Mouse (Mus musculus) forebrain, embryonic 13.5 days (tissue): ENCODE results near the gene Sec62. TPM values are rescaled to one million over a fixed set of nuclear protein-coding genes. Genes with fewer than 3 reads are reported as not detected.
"Not testable (repeated sequence)": the region's sequence is repeated elsewhere in the genome, so short reads cannot be mapped to it uniquely, and the experiment has no call there.

Source experiments
- ATAC-seq: fragments of 200-750 bp; cut with Nextera tagmentation; 2 replicates; pipeline ENCODE4 v1.8.0; 2017
- H3K27ac ChIP-seq: fragments of 300-500 bp; sonication (generic); 2 replicates; pipeline ENCODE4 v1.5.1; 2015; ENCODE audit warnings: inconsistent platforms, mild to moderate bottlenecking, moderate library complexity
- H3K27me3 ChIP-seq: fragments of 300-500 bp; sonication (generic); 2 replicates; pipeline ENCODE4 v1.6.1; 2015; ENCODE audit warnings: mild to moderate bottlenecking, inconsistent platforms
- H3K36me3 ChIP-seq: fragments of 300-500 bp; sonication (generic); 2 replicates; pipeline ENCODE4 v1.6.1; 2015; ENCODE audit warnings: mild to moderate bottlenecking, inconsistent platforms; ENCODE audit not compliant: poor library complexity, severe bottlenecking
- H3K4me1 ChIP-seq: fragments of 300-500 bp; sonication (generic); 2 replicates; pipeline ENCODE4 v1.6.1; 2015; ENCODE audit warnings: inconsistent platforms
- H3K4me2 ChIP-seq: fragments of 300-500 bp; sonication (generic); 2 replicates; pipeline ENCODE4 v1.6.1; 2015; ENCODE audit warnings: inconsistent platforms, mild to moderate bottlenecking, moderate library complexity
- H3K4me3 ChIP-seq: fragments of 300-500 bp; sonication (generic); 2 replicates; pipeline ENCODE4 v1.5.1; 2015; ENCODE audit warnings: mild to moderate bottlenecking, inconsistent platforms
- H3K9ac ChIP-seq: fragments of 300-500 bp; sonication (generic); 2 replicates; pipeline ENCODE4 v1.6.1; 2015; ENCODE audit warnings: mild to moderate bottlenecking, inconsistent platforms
- H3K9me3 ChIP-seq: fragments of 300-500 bp; sonication (generic); replicated peaks from 2 replicates; pipeline ENCODE4 v1.6.1; 2016; ENCODE audit warnings: inconsistent platforms
- WGBS: fragments of 180-500 bp; shearing (Covaris S2); methylation state at CpG from one replicate; pipeline ENCODE4 v1.1.7; 2015; 5-methylcytosine and 5-hydroxymethylcytosine counted together
- polyA plus RNA-seq: library from polyadenylated mRNA; unstranded; fragments of >200 nt; fragmentation: Nextera tagmentation; extraction: Ambion mirVana; gene quantifications from 2 replicates; pipeline ENCODE4 v1.2.1, GENCODE M21; 2015

Gene Sec62
- polyA plus RNA-seq, 1 experiment from 2014 or later: 94.8 TPM

GRCm38 (mm10) chr3:30847413-30847812 is 54.7 kb downstream of the Sec62 start:
- Histone ChIP-seq H3K4me3 (no peak overlapping the region), H3K36me3 (no peaks in the 10 kb centered on the region), H3K9me3 (no peaks in the 10 kb centered on the region), H3K4me1 (no peaks in the 10 kb centered on the region), H3K4me2 (no peak overlapping the region), H3K27me3 (0 out of 2 replicates have a peak, but pooled peaks cover 2% of the 10 kb centered on the region), H3K9ac (no peak overlapping the region), H3K27ac (no peak overlapping the region)
- 79% methylated on average over 1 of the region's 1 CpGs for WGBS
- no peak for ATAC-seq

GRCm38 (mm10) chr3:30851422-30851821 is 58.7 kb downstream of the Sec62 start:
- Histone ChIP-seq H3K4me2 (no peak overlapping the region), H3K9me3 (no peaks in the 10 kb centered on the region), H3K27me3 (peaks cover 21% of the 10 kb centered on the region), H3K27ac (no peak overlapping the region), H3K36me3 (no peaks in the 10 kb centered on the region), H3K4me3 (no peak overlapping the region), H3K4me1 (peaks cover 7% of the 10 kb centered on the region), H3K9ac (no peak overlapping the region)
- no peak for ATAC-seq
- WGBS: 72% methylated on average over 6 of the region's 6 CpGs

GRCm38 (mm10) chr3:30853596-30853995 is 60.9 kb downstream of the Sec62 start:
- Histone ChIP-seq H3K27ac (no peak overlapping the region), H3K9me3 (no peaks in the 10 kb centered on the region), H3K27me3 (peaks cover 32% of the 10 kb centered on the region), H3K36me3 (no peaks in the 10 kb centered on the region), H3K4me3 (no peak overlapping the region), H3K9ac (no peak overlapping the region), H3K4me2 (no peak overlapping the region), H3K4me1 (peaks cover 7% of the 10 kb centered on the region)
- 93% methylated on average over 5 of the region's 5 CpGs for WGBS
- ATAC-seq: no peak

- H3K4me3 ChIP-seq: peak within 1 kb of the TSS; percentile 58
- no peaks in the 10 kb centered on the region for H3K36me3 ChIP-seq
- WGBS: 1% methylated on average over 65 of the region's 75 CpGs
Observed at GRCm38 (mm10) chr3:30855604-30856458, 63.2 kb downstream of the Sec62 start, which contains the start of gene Gpr160. Gpr160 (plus strand) TSS chr3:30855950.

GRCm38 (mm10) chr3:30859599-30859998 is 66.9 kb downstream of the Sec62 start:
- H3K36me3 ChIP-seq: not testable (repeated sequence)
- peaks cover 28% of the 10 kb centered on the region for H3K27me3 ChIP-seq
- WGBS: 92% methylated on average over 8 of the region's 8 CpGs

More at GRCm38 (mm10) chr3:30855604-30856458, 63.2 kb downstream of the Sec62 start, which contains the start of gene Gpr160:
- no peak within 1 kb of the TSS for H3K27ac ChIP-seq
- H3K27me3 ChIP-seq: peaks cover 32% of the 10 kb centered on the region
- H3K4me1 ChIP-seq: peaks cover 7% of the 10 kb centered on the region
- H3K9me3 ChIP-seq: no peaks in the 10 kb centered on the region
- H3K4me2 ChIP-seq: peak within 1 kb of the TSS; percentile 97
- ATAC-seq: peak; percentile 85
- peak within 1 kb of the TSS; percentile 65 for H3K9ac ChIP-seq

GRCm38 (mm10) chr3:30860705-30861104 is 68.0 kb downstream of the Sec62 start:
- Histone ChIP-seq H3K27ac (no peak overlapping the region), H3K4me2 (no peak overlapping the region), H3K4me1 (peaks cover 7% of the 10 kb centered on the region), H3K9me3 (no peaks in the 10 kb centered on the region), H3K9ac (no peak overlapping the region), H3K36me3 (no peaks in the 10 kb centered on the region), H3K27me3 (peaks cover 18% of the 10 kb centered on the region), H3K4me3 (no peak overlapping the region)
- ATAC-seq: no peak
- 83% methylated on average over 4 of the region's 4 CpGs for WGBS

More at GRCm38 (mm10) chr3:30859599-30859998, 66.9 kb downstream of the Sec62 start:
- H3K4me3 ChIP-seq, H3K4me1 ChIP-seq, H3K9ac ChIP-seq, H3K4me2 ChIP-seq, ATAC-seq, H3K9me3 ChIP-seq, H3K27ac ChIP-seq: not testable (repeated sequence)

GRCm38 (mm10) chr3:30863712-30864435 is 71.2 kb downstream of the Sec62 start:
- Histone ChIP-seq H3K36me3 (no peaks in the 10 kb centered on the region), H3K4me2 (no peak overlapping the region), H3K4me1 (no peaks in the 10 kb centered on the region), H3K27me3 (no peaks in the 10 kb centered on the region), H3K9ac (no peak overlapping the region), H3K9me3 (no peaks in the 10 kb centered on the region), H3K27ac (no peak overlapping the region), H3K4me3 (no peak overlapping the region)
- no peak for ATAC-seq
- WGBS: 82% methylated on average over 5 of the region's 5 CpGs

GRCm38 (mm10) chr3:30864640-30865039 is 72.0 kb downstream of the Sec62 start:
- no peak overlapping the region for H3K9ac ChIP-seq
- no peaks in the 10 kb centered on the region for H3K36me3 ChIP-seq
- ATAC-seq: no peak
- H3K4me3 ChIP-seq: no peak overlapping the region
- no peak overlapping the region for H3K27ac ChIP-seq
- 87% methylated on average over 1 of the region's 1 CpGs for WGBS
- H3K9me3 ChIP-seq: no peaks in the 10 kb centered on the region
- no peak overlapping the region for H3K4me2 ChIP-seq
- H3K4me1 ChIP-seq: no peaks in the 10 kb centered on the region
- H3K27me3 ChIP-seq: no peaks in the 10 kb centered on the region

GRCm38 (mm10) chr3:30868176-30868575 is 75.5 kb downstream of the Sec62 start:
- H3K27ac ChIP-seq: no peak overlapping the region
- H3K9ac ChIP-seq: no peak overlapping the region
- no peaks in the 10 kb centered on the region for H3K27me3 ChIP-seq
- 87% methylated on average over 5 of the region's 5 CpGs for WGBS
- H3K4me2 ChIP-seq: no peak overlapping the region
- no peaks in the 10 kb centered on the region for H3K36me3 ChIP-seq
- no peaks in the 10 kb centered on the region for H3K4me1 ChIP-seq
- no peak overlapping the region for H3K4me3 ChIP-seq
- no peaks in the 10 kb centered on the region for H3K9me3 ChIP-seq
- no peak for ATAC-seq

- H3K4me2 ChIP-seq: no peak overlapping the region
- no peak overlapping the region for H3K27ac ChIP-seq
- ATAC-seq: no peak
- H3K36me3 ChIP-seq: no peaks in the 10 kb centered on the region
- no peaks in the 10 kb centered on the region for H3K4me1 ChIP-seq
- WGBS: 70% methylated on average over 5 of the region's 5 CpGs
- no peaks in the 10 kb centered on the region for H3K27me3 ChIP-seq
- H3K9ac ChIP-seq: no peak overlapping the region
- no peak overlapping the region for H3K4me3 ChIP-seq
- H3K9me3 ChIP-seq: no peaks in the 10 kb centered on the region
Observed at GRCm38 (mm10) chr3:30868625-30869024, 76.0 kb downstream of the Sec62 start.

GRCm38 (mm10) chr3:30869995-30870394 is 77.3 kb downstream of the Sec62 start:
- no peaks in the 10 kb centered on the region for H3K4me1 ChIP-seq
- H3K9me3 ChIP-seq: no peaks in the 10 kb centered on the region
- no peak overlapping the region for H3K4me3 ChIP-seq
- H3K4me2 ChIP-seq: no peak overlapping the region
- no peaks in the 10 kb centered on the region for H3K27me3 ChIP-seq
- no peak for ATAC-seq
- H3K9ac ChIP-seq: no peak overlapping the region
- no peak overlapping the region for H3K27ac ChIP-seq
- WGBS: 85% methylated on average over 1 of the region's 1 CpGs
- H3K36me3 ChIP-seq: no peaks in the 10 kb centered on the region
